Mouse (Mus musculus) CH12.LX (cell line): ENCODE measurements around the gene Bbs7. TPM values are rescaled to one million over a fixed set of nuclear protein-coding genes. Genes with fewer than 3 reads are reported as not detected.
A peak's percentile ranks its signal among the peaks of the same experiment; 100 is the strongest.

Experiments
- DNase-seq: peaks from one replicate; pipeline ENCODE4 v3.0.0-alpha.2; 2013; ENCODE audit errors: extremely low read depth
- H3K27ac ChIP-seq: 2 replicates; pipeline ENCODE4 v1.5.1; 2012; ENCODE audit warnings: low read depth, mild to moderate bottlenecking, control low read depth, moderate library complexity; ENCODE audit not compliant: insufficient read depth
- H3K27me3 ChIP-seq: replicated peaks from 2 replicates; pipeline ENCODE3; 2012; ENCODE audit warnings: inconsistent platforms
- H3K36me3 ChIP-seq, 2 experiments: replicated peaks in 1 of 2; 2 replicates each; pipeline versions ENCODE3 to v1.6.1; 2012; ENCODE audit warnings: inconsistent platforms in 1 of 2, low read length in 1 of 2, mild to moderate bottlenecking in 1 of 2, mixed read lengths in 1 of 2, moderate library complexity in 1 of 2; ENCODE audit not compliant: control insufficient read depth in 1 of 2, insufficient read depth in 1 of 2
- H3K4me1 ChIP-seq, 2 experiments: 2 replicates each; pipeline ENCODE4 v1.6.1; 2012; ENCODE audit warnings: inconsistent platforms in 1 of 2, moderate library complexity in 1 of 2; ENCODE audit not compliant: insufficient read depth in 2 of 2, control insufficient read depth in 1 of 2
- H3K4me2 ChIP-seq: 2 replicates; pipeline ENCODE4 v1.6.1; 2012; ENCODE audit warnings: low read depth, mild to moderate bottlenecking, control low read depth; ENCODE audit not compliant: poor library complexity, insufficient read depth, severe bottlenecking
- H3K4me3 ChIP-seq, 3 experiments: fragments of 150-350 bp in 1 of 3; sonication (generic) in 1 of 3; replicated peaks in 1 of 3; 2 replicates each; pipeline versions ENCODE3 to v1.5.1; 2011 to 2012; ENCODE audit warnings: low read depth in 2 of 3, low read length in 2 of 3, mild to moderate bottlenecking in 2 of 3, moderate library complexity in 2 of 3, control low read depth in 1 of 3, improper control_type of control experiment in 1 of 3, inconsistent platforms in 1 of 3, mixed read lengths in 1 of 3; ENCODE audit not compliant: poor library complexity in 1 of 3
- H3K79me2 ChIP-seq: replicated peaks from 2 replicates; pipeline ENCODE4 v1.6.1; 2012; ENCODE audit warnings: mild to moderate bottlenecking, moderate library complexity; ENCODE audit not compliant: control insufficient read depth, poor library complexity, insufficient read depth, severe bottlenecking; ENCODE audit errors: extremely low read depth
- H3K9ac ChIP-seq: 2 replicates; pipeline ENCODE4 v1.6.1; 2012; ENCODE audit warnings: low read depth, mild to moderate bottlenecking, control low read depth, moderate library complexity; ENCODE audit not compliant: insufficient read depth
- H3K9me3 ChIP-seq: replicated peaks from 2 replicates; pipeline ENCODE3; 2012; ENCODE audit warnings: low read length, inconsistent platforms, mixed read lengths
- BHLHE40 ChIP-seq: IDR thresholded peaks from 2 replicates; pipeline ENCODE4 v1.6.1; 2011; ENCODE audit warnings: mild to moderate bottlenecking, low read depth, low read length, improper control_type of control experiment
- CHD2 ChIP-seq: IDR thresholded peaks from 2 replicates; pipeline ENCODE4 v1.6.1; 2011; ENCODE audit warnings: low read length, improper control_type of control experiment
- CTCF ChIP-seq, 2 experiments: IDR thresholded peaks in 1 of 2; conservative IDR thresholded peaks in 1 of 2; 2 replicates each; pipeline ENCODE4 v1.5.1; 2011 to 2012; ENCODE audit warnings: low read depth in 2 of 2, low read length in 2 of 2, improper control_type of control experiment in 1 of 2, inconsistent platforms in 1 of 2, mild to moderate bottlenecking in 1 of 2, moderate library complexity in 1 of 2
- E2F4 ChIP-seq: IDR thresholded peaks from 2 replicates; pipeline ENCODE4 v1.6.1; 2011; ENCODE audit warnings: low read depth, low read length, improper control_type of control experiment; ENCODE audit not compliant: insufficient replicate concordance
- ELF1 ChIP-seq: IDR thresholded peaks from 2 replicates; pipeline ENCODE4 v1.6.1; 2014; ENCODE audit warnings: low read depth, mild to moderate bottlenecking, inconsistent platforms, low read length, improper control_type of control experiment
- EP300 ChIP-seq: IDR thresholded peaks from 2 replicates; pipeline ENCODE4 v1.6.1; 2011; ENCODE audit warnings: low read length, improper control_type of control experiment
- ETS1 ChIP-seq: conservative IDR thresholded peaks from 2 replicates; pipeline ENCODE4 v1.6.1; 2012; ENCODE audit warnings: low read depth, mild to moderate bottlenecking, inconsistent platforms, low read length, improper control_type of control experiment, moderate library complexity
- HCFC1 ChIP-seq: IDR thresholded peaks from 2 replicates; pipeline ENCODE4 v1.6.1; 2012; ENCODE audit warnings: low read depth, mild to moderate bottlenecking, inconsistent platforms, low read length, improper control_type of control experiment
- IRF4 ChIP-seq: IDR thresholded peaks from 2 replicates; pipeline ENCODE4 v1.6.1; 2014; ENCODE audit warnings: low read depth, mild to moderate bottlenecking, inconsistent platforms, low read length, improper control_type of control experiment
- KAT2A ChIP-seq: IDR thresholded peaks from 2 replicates; pipeline ENCODE4 v1.6.1; 2012; ENCODE audit warnings: low read length, improper control_type of control experiment, inconsistent platforms; ENCODE audit not compliant: insufficient replicate concordance
- MAFK ChIP-seq: IDR thresholded peaks from 2 replicates; pipeline ENCODE4 v1.6.1; 2011; ENCODE audit warnings: low read length, improper control_type of control experiment; ENCODE audit not compliant: insufficient replicate concordance
- MAX ChIP-seq: IDR thresholded peaks from 2 replicates; pipeline ENCODE4 v1.6.1; 2011; ENCODE audit warnings: low read length, improper control_type of control experiment
- MAZ ChIP-seq: IDR thresholded peaks from 2 replicates; pipeline ENCODE4 v1.6.1; 2012; ENCODE audit warnings: low read depth, mild to moderate bottlenecking, inconsistent platforms, low read length, improper control_type of control experiment, moderate library complexity
- MEF2A ChIP-seq: IDR thresholded peaks from 2 replicates; pipeline ENCODE4 v1.6.1; 2014; ENCODE audit warnings: low read depth, mild to moderate bottlenecking, inconsistent platforms, low read length, improper control_type of control experiment, borderline replicate concordance
- MXI1 ChIP-seq: IDR thresholded peaks from 2 replicates; pipeline ENCODE4 v1.6.1; 2011; ENCODE audit warnings: mild to moderate bottlenecking, low read depth, low read length, improper control_type of control experiment
- MYC ChIP-seq: IDR thresholded peaks from 2 replicates; pipeline ENCODE4 v1.6.1; 2011; ENCODE audit warnings: low read depth, mild to moderate bottlenecking, improper control_type of control experiment, low read length
- NRF1 ChIP-seq: IDR thresholded peaks from 2 replicates; pipeline ENCODE4 v1.6.1; 2014; ENCODE audit warnings: low read depth, mild to moderate bottlenecking, inconsistent platforms, low read length, improper control_type of control experiment, moderate library complexity
- POLR2A ChIP-seq: IDR thresholded peaks from 2 replicates; pipeline ENCODE4 v1.6.1; 2011; ENCODE audit warnings: low read depth, mild to moderate bottlenecking, improper control_type of control experiment, low read length
- RAD21 ChIP-seq: IDR thresholded peaks from 2 replicates; pipeline ENCODE4 v1.6.1; 2011; ENCODE audit warnings: low read depth, mild to moderate bottlenecking, low read length, improper control_type of control experiment, moderate library complexity
- SIN3A ChIP-seq: IDR thresholded peaks from 2 replicates; pipeline ENCODE4 v1.6.1; 2012; ENCODE audit warnings: low read length, improper control_type of control experiment, inconsistent platforms
- SMC3 ChIP-seq: IDR thresholded peaks from 2 replicates; pipeline ENCODE4 v1.6.1; 2011; ENCODE audit warnings: low read depth, low read length, improper control_type of control experiment
- TBP ChIP-seq: conservative IDR thresholded peaks from 2 replicates; pipeline ENCODE4 v1.6.1; 2011; ENCODE audit warnings: low read depth, low read length, improper control_type of control experiment
- TCF12 ChIP-seq: IDR thresholded peaks from 2 replicates; pipeline ENCODE4 v1.6.1; 2014; ENCODE audit warnings: low read depth, mild to moderate bottlenecking, inconsistent platforms, low read length, improper control_type of control experiment
- UBTF ChIP-seq: IDR thresholded peaks from 2 replicates; pipeline ENCODE4 v1.6.1; 2012; ENCODE audit warnings: low read depth, mild to moderate bottlenecking, inconsistent platforms, low read length, improper control_type of control experiment, moderate library complexity
- ZMIZ1 ChIP-seq: IDR thresholded peaks from 2 replicates; pipeline ENCODE4 v1.6.1; 2012; ENCODE audit warnings: low read depth, mild to moderate bottlenecking, inconsistent platforms, low read length, improper control_type of control experiment
- ZNF384 ChIP-seq: IDR thresholded peaks from 2 replicates; pipeline ENCODE4 v1.6.1; 2012; ENCODE audit warnings: low read depth, low read length, improper control_type of control experiment, inconsistent platforms
- dilution Hi-C: fragments of 300-500 bp; cut with MboI; formaldehyde crosslinking; loops from 2 replicates; pipeline ENCODE4 v1.14.3; 2020; ENCODE audit warnings: low sequenced_read_pairs; ENCODE audit not compliant: extremely low pct_unique_long_range_greater_than_20kb, extremely low pct_ligation_motif_present
- in situ Hi-C: fragments of 300-500 bp; cut with MboI; formaldehyde crosslinking; loops from 3 replicates; pipeline ENCODE4 v1.14.3; 2019; ENCODE audit warnings: low sequenced_read_pairs, low pct_ligation_motif_present, low pct_unique_long_range_greater_than_20kb, mixed read lengths
- polyA plus RNA-seq: library from polyadenylated mRNA; unstranded; fragments of >175 nt; gene quantifications from 2 replicates; pipeline ENCODE4 v1.2.1, GENCODE M21; 2012; ENCODE audit warnings: low read depth; ENCODE audit not compliant: insufficient read length
- total RNA-seq, 2 experiments: library from RNA; depleted of rRNA; stranded (reverse); fragments of 300-350 nt in 1 of 2; fragments of >200 nt in 1 of 2; gene quantifications; 2 replicates each; pipeline ENCODE4 v1.2.3; 2012 to 2014

Gene Bbs7
- total and polyA plus RNA-seq, 3 experiments: 1.6 to 6.6 (median 3.3) TPM

- Histone ChIP-seq H3K4me1 (0 out of 4 replicates have a peak, but pooled peaks cover 0 to 2% of the 10 kb centered on the region in 2 experiments), H3K4me2 (no peak overlapping the region), H3K9ac (no peak overlapping the region), H3K79me2 (no peaks in the 10 kb centered on the region), H3K27ac (no peak overlapping the region), H3K4me3 (no peak overlapping the region), H3K9me3 (no peaks in the 10 kb centered on the region), H3K27me3 (no peaks in the 10 kb centered on the region), H3K36me3 (no peaks in the 10 kb centered on the region)
- TF ChIP-seq POLR2A (no peak), ELF1 (no peak), MYC (no peak), TCF12 (no peak), CHD2 (no peak), MEF2A (no peak), UBTF (no peak), EP300 (no peak), CTCF (conservative IDR thresholded peaks at IDR 0.05 in 1 of 2, IDR thresholded peaks at IDR 0.05 in 1 of 2; ENCODE audit: low read depth in 2 of 2, low read length in 2 of 2) (peak; percentile 54 to 56), MXI1 (no peak), E2F4 (no peak), MAX (no peak), MAFK (no peak), SIN3A (no peak), ZNF384 (no peak), SMC3 (peak; percentile 39), NRF1 (no peak), IRF4 (no peak), MAZ (no peak), RAD21 (peak; percentile 42), HCFC1 (no peak), KAT2A (no peak), ETS1 (no peak), TBP (no peak), BHLHE40 (no peak), ZMIZ1 (no peak)
- in situ Hi-C loops: loop anchor here (10.0 to 25.0 kb wide), 2 partner anchors 197 to 564 kb away; no protein-coding TSS in a partner anchor
- dilution Hi-C loops: no loop called here
- DNase-seq: peak; percentile 34
Measured at GRCm38 (mm10) chr3:36640787-36641186, 27.5 kb upstream of the Bbs7 start.
